Mouse (Mus musculus): ENCODE measurements around the gene Ppfibp2.

- TF ChIP-seq CTCF (IDR thresholded peaks at IDR 0.05; ENCODE audit: low read depth, low read length) = no peak
- no peak for TF ChIP-seq POLR2A (IDR thresholded peaks at IDR 0.05; ENCODE audit: extremely low read depth, insufficient read depth, low read length)
These were observed 33.4 kb downstream of the Ppfibp2 start for GRCm38 (mm10) chr7:107628383-107628782.
